ENCODE assay signal across 8 mouse cellular contexts in the genomic region with DNA sequence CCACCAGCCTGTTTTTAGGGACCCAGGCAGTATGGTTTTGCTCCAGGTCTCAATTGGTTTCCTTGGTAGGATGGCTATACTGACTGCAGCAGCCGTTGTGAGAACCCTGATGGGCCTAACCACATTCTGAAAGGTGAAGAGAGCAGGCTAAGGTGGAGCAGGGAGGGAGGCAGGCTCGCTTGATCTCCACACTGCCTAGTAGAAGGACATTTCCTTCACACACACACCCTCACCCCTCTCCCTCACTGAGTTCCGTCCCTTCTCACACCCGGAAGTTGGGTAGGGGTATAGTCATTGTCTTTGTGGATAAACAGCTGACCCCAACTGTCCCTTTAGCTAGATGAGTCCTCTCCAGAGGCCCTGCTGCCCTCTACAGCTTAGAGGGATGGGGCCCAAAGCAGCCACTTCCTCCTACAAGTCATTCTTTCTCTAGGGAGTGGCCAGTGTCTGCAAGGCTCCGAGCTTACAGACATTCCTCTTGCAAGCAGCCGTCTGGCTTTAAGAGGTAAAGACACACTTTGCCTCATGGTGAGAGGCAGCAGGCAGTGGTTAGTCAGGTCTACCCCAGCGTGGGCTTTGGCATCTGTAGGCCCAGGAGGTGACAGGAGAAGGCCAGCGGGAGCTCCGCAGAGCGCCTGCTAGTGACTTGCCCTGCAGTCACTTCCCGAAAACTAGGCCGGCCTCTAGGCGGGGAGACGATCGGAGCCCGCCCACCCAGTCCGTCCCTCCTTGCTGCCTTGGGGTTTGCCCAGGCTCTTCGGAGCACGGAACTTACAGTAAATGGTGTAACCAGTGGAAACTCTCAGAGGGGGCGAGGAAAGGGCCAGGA. TPM values are rescaled to one million over a fixed set of nuclear protein-coding genes. Genes with fewer than 3 reads are reported as not detected.
DNase-seq lines count a peak whose midpoint lies in the region; ATAC-seq and TF ChIP-seq lines count a peak whose summit lies in the region.

No protein-coding gene starts in this region.

- TF ChIP-seq EP300 in MEL (IDR thresholded peaks at IDR 0.05; ENCODE audit: low read depth in 1 of 2, low read length in 2 of 2), result no peak

- H3K79me2 ChIP-seq in MEL (ENCODE audit: control insufficient read depth, insufficient read depth, low read length, poor library complexity), result no peaks in the 10 kb centered on the region; the same call in 1 of the 2 replicates

- WGBS in hindbrain, embryonic 14.5 days, result 15% methylated on average over 20 of the region's 20 CpGs

- no peak for ATAC-seq in hindbrain, embryonic 14.5 days (ENCODE audit: low FRiP score)

- peak overlapping the region; percentile 80 for H3K27ac ChIP-seq in MEL (ENCODE audit: control insufficient read depth, low read depth, low read length)
- H3K27ac ChIP-seq in hindbrain, embryonic 14.5 days, result no peak overlapping the region

- peak; percentile 84 to 95 for TF ChIP-seq POLR2A in MEL (IDR thresholded peaks at IDR 0.05; ENCODE audit: control insufficient read depth in 1 of 2, insufficient read depth in 1 of 2, low read depth in 1 of 2, low read length in 2 of 2, poor library complexity in 1 of 2)

- H3K9me3 ChIP-seq in MEL (replicated peaks; ENCODE audit: insufficient read depth, low read length), result no peaks in the 10 kb centered on the region
- no peaks in the 10 kb centered on the region for H3K9me3 ChIP-seq in hindbrain, embryonic 14.5 days (ENCODE audit: control insufficient read depth, low read length)

- peaks cover 0 to 3% of the 10 kb centered on the region in 2 experiments; a peak in 1 of 4 replicates for H3K36me3 ChIP-seq in MEL (ENCODE audit: control insufficient read depth in 1 of 2, insufficient read depth in 2 of 2, low read length in 2 of 2)
- H3K36me3 ChIP-seq in hindbrain, embryonic 14.5 days (replicated peaks; ENCODE audit: control insufficient read depth, insufficient read depth), result no peaks in the 10 kb centered on the region

- peak overlapping the region; percentile 65 to 75 for H3K4me3 ChIP-seq in MEL (ENCODE audit: control insufficient read depth in 1 of 2, insufficient read depth in 1 of 2, low read depth in 2 of 2, low read length in 2 of 2)
- peak overlapping the region; percentile 16 for H3K4me3 ChIP-seq in hindbrain, embryonic 14.5 days (replicated peaks; ENCODE audit: low read length)

- no peaks in the 10 kb centered on the region for H3K27me3 ChIP-seq in MEL (ENCODE audit: control insufficient read depth in 1 of 2, insufficient read depth in 2 of 2, low read length in 2 of 2)
- H3K27me3 ChIP-seq in hindbrain, embryonic 14.5 days (ENCODE audit: control insufficient read depth, insufficient read depth, low read length), result 0 out of 2 replicates have a peak, but pooled peaks cover 16% of the 10 kb centered on the region

- TF ChIP-seq CTCF in MEL (IDR thresholded peaks at IDR 0.05 in 2 of 3, conservative IDR thresholded peaks at IDR 0.05 in 1 of 3; ENCODE audit: control insufficient read depth in 1 of 3, insufficient read depth in 1 of 3, low read depth in 2 of 3, low read length in 3 of 3, poor library complexity in 1 of 3, severe bottlenecking in 1 of 3), result peak in 2 of 3 experiments; percentile 11 to 32; a peak in 2 of 6 replicates

- H3K4me2 ChIP-seq in hindbrain, embryonic 14.5 days (replicated peaks), result peak overlapping the region; percentile 50

- peak; percentile 93 for DNase-seq in MEL (ENCODE audit: low read depth, low spot score)
- peak; percentile 54 to 69 for DNase-seq in cerebellum, postnatal 10 days
- DNase-seq in frontal cortex, postnatal 36 days (ENCODE audit: low spot score in 2 of 2), result peak; percentile 26 to 35
- no peak for DNase-seq in hindbrain, embryonic 14.5 days (ENCODE audit: low spot score)
- DNase-seq in layer of hippocampus, postnatal 36 days, result peak; percentile 31 to 33
- peak; percentile 85 for DNase-seq in lung, postnatal 14 days
- peak; percentile 73 for DNase-seq in ovary, postnatal 14 days (ENCODE audit: low spot score)
- peak; percentile 82 to 84 for DNase-seq in thymus, postnatal 36 days

- TF ChIP-seq RAD21 in MEL (IDR thresholded peaks at IDR 0.05; ENCODE audit: low read depth, low read length), result no peak

- H3K9ac ChIP-seq in MEL (ENCODE audit: control insufficient read depth, low read depth, low read length, poor library complexity, severe bottlenecking), result peak overlapping the region; percentile 81
- H3K9ac ChIP-seq in hindbrain, embryonic 14.5 days, result peak overlapping the region; percentile 37; the same call in 1 of the 2 replicates

- H3K4me1 ChIP-seq in MEL (ENCODE audit: control insufficient read depth in 1 of 2, insufficient read depth in 2 of 2, low read length in 2 of 2), result peaks cover 3 to 15% of the 10 kb centered on the region in 2 experiments; a peak in 3 of 4 replicates
- no peaks in the 10 kb centered on the region for H3K4me1 ChIP-seq in hindbrain, embryonic 14.5 days (replicated peaks; ENCODE audit: control insufficient read depth, insufficient read depth, low read length)

TF ChIP-seq in MEL, 35 proteins besides CTCF, POLR2A, EP300 and RAD21:
- no peak for TF ChIP-seq SMC3 (IDR thresholded peaks at IDR 0.05; ENCODE audit: low read depth, low read length)
- TF ChIP-seq SIN3A (IDR thresholded peaks at IDR 0.05; ENCODE audit: low read length), result peak; percentile 57; the same call in 1 of the 2 replicates
- TF ChIP-seq TCF12 (IDR thresholded peaks at IDR 0.05; ENCODE audit: low read depth, low read length), result peak; percentile 17; the same call in 1 of the 2 replicates
- TF ChIP-seq MYB (IDR thresholded peaks at IDR 0.05; ENCODE audit: low read depth, low read length), result no peak
- TF ChIP-seq ZC3H11A (IDR thresholded peaks at IDR 0.05; ENCODE audit: low read depth, low read length), result no peak
- TF ChIP-seq TAL1 (IDR thresholded peaks at IDR 0.05; ENCODE audit: low read length), result no peak
- peak; percentile 48 for TF ChIP-seq MXI1 (IDR thresholded peaks at IDR 0.05; ENCODE audit: low read depth, low read length)
- peak; percentile 30; the same call in 1 of the 2 replicates for TF ChIP-seq MAZ (IDR thresholded peaks at IDR 0.05; ENCODE audit: low read depth, low read length)
- TF ChIP-seq ZMIZ1 (IDR thresholded peaks at IDR 0.05; ENCODE audit: low read depth, low read length), result peak; percentile 74; the same call in 1 of the 2 replicates
- no peak for TF ChIP-seq MAFK (IDR thresholded peaks at IDR 0.05; ENCODE audit: borderline replicate concordance, low read depth, low read length)
- TF ChIP-seq HCFC1 (IDR thresholded peaks at IDR 0.05; ENCODE audit: low read depth, low read length), result peak; percentile 59; the same call in 1 of the 2 replicates
- peak; percentile 56; the same call in 1 of the 2 replicates for TF ChIP-seq ELF1 (IDR thresholded peaks at IDR 0.05; ENCODE audit: low read depth, low read length)
- no peak for TF ChIP-seq NRF1 (IDR thresholded peaks at IDR 0.05; ENCODE audit: insufficient read depth, low read depth, low read length, poor library complexity, severe bottlenecking)
- no peak; the same call in 1 of the 2 replicates for TF ChIP-seq KAT2A (conservative IDR thresholded peaks at IDR 0.05; ENCODE audit: low read depth, low read length)
- no peak for TF ChIP-seq ZKSCAN1 (IDR thresholded peaks at IDR 0.05; ENCODE audit: low read depth, low read length)
- TF ChIP-seq POLR2AphosphoS2 (IDR thresholded peaks at IDR 0.05; ENCODE audit: low read length), result peak; percentile 78
- TF ChIP-seq UBTF (IDR thresholded peaks at IDR 0.05; ENCODE audit: borderline replicate concordance, insufficient read depth, low read depth, low read length), result no peak
- no peak for TF ChIP-seq GATA1 (IDR thresholded peaks at IDR 0.05; ENCODE audit: low read depth, low read length)
- no peak; the same call in 1 of the 2 replicates for TF ChIP-seq ETS1 (IDR thresholded peaks at IDR 0.05; ENCODE audit: low read depth, low read length)
- TF ChIP-seq NELFE (IDR thresholded peaks at IDR 0.05; ENCODE audit: low read depth, low read length), result peak; percentile 90
- TF ChIP-seq USF2 (IDR thresholded peaks at IDR 0.05; ENCODE audit: borderline replicate concordance in 1 of 2, insufficient read depth in 1 of 2, low read depth in 1 of 2, low read length in 2 of 2), result no peak
- peak; percentile 12; the same call in 1 of the 2 replicates for TF ChIP-seq USF1 (IDR thresholded peaks at IDR 0.05; ENCODE audit: low read depth, low read length)
- no peak for TF ChIP-seq POLR2AphosphoS5 (IDR thresholded peaks at IDR 0.05; ENCODE audit: borderline replicate concordance, low read depth, low read length)
- peak; percentile 53 for TF ChIP-seq TBP (IDR thresholded peaks at IDR 0.05; ENCODE audit: low read depth, low read length)
- TF ChIP-seq E2F4 (IDR thresholded peaks at IDR 0.05; ENCODE audit: borderline replicate concordance, low read depth, low read length), result no peak
TF ChIP-seq in MEL: peak in this region for 11.

RNA-seq across cellular contexts. Expression of a gene that starts 18.7 kb away (rescaled TPM):
- total RNA-seq in MEL (2012; rRNA removed), result 16.8 and 19.9 TPM in 2 replicates
- 10 to 100 TPM in 1 of 2 experiments, not detected in 1; 14.4 TPM for polyA plus RNA-seq in MEL (2012; ENCODE audit: insufficient read depth in 1 of 2, insufficient read length in 2 of 2, low read depth in 1 of 2, low replicate concordance in 2 of 2, missing spikeins in 1 of 2)
- polyA plus RNA-seq in hindbrain, embryonic 14.5 days (2014; fragmentation: Nextera tagmentation; extraction: Ambion mirVana), result 0.81 and 1.1 TPM in 2 replicates
- under 1 TPM in 1 of 2 experiments, not detected in 1; 0.96 TPM for total RNA-seq in layer of hippocampus, postnatal 36 days (2021)

RNA-seq across cellular contexts. Expression of a gene that starts 41.1 kb away (rescaled TPM):
- not detected in 2 replicates for total RNA-seq in MEL (2012; rRNA removed)
- under 1 TPM in 1 of 2 experiments, not detected in 1; 0.07 TPM for polyA plus RNA-seq in MEL (2012; ENCODE audit: insufficient read depth in 1 of 2, insufficient read length in 2 of 2, low read depth in 1 of 2, low replicate concordance in 2 of 2, missing spikeins in 1 of 2)
- 5.2 and 6.7 TPM in 2 replicates for polyA plus RNA-seq in hindbrain, embryonic 14.5 days (2014; fragmentation: Nextera tagmentation; extraction: Ambion mirVana)
- total RNA-seq in layer of hippocampus, postnatal 36 days (2021), result 1 to 10 TPM; 1.8 to 2.6 TPM
